9 mouse cellular contexts compared by ENCODE assay signal in the genomic region with DNA sequence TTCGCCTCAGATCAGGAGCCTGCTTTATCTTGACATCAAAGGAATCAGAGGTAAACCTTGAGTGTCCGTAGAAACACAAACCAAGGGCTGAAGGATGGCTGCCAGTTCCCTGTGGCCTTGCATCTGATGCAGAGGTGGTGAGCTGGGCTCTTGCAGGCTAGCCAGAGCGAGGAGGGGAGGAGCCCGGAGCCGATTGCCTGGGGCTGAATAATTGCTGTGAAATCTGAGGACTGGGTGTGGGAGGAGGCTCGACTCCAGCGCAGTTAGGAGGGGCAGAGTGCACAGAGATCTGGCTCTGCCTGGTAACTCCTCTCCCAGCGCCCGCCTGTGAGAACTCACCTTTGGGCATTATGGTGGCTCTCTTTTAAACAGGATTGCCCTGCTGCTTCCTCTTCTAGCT. TPM values are rescaled to one million over a fixed set of nuclear protein-coding genes. Genes with fewer than 3 reads are reported as not detected.
DNase-seq lines count a peak whose midpoint lies in the region; ATAC-seq and TF ChIP-seq lines count a peak whose summit lies in the region.
"Had no signal": no experiment of that assay in that cellular context is flagged by ENCODE, and none has a peak within 500 bp of the region (broad histone marks: within the 10 kb centered on the region; RNA-seq: fewer than 3 reads in every experiment).

No protein-coding gene starts in this region.

- H3K9me3 ChIP-seq in forebrain, embryonic 14.5 days (replicated peaks; ENCODE audit: control insufficient read depth, low read length): no peaks in the 10 kb centered on the region

- no peaks in the 10 kb centered on the region for H3K27me3 ChIP-seq in thymus, adult 2 months (ENCODE audit: control insufficient read depth, insufficient read depth, low read length)
- H3K27me3 ChIP-seq in forebrain, embryonic 14.5 days (replicated peaks; ENCODE audit: control insufficient read depth, insufficient read depth, low read length): no peaks in the 10 kb centered on the region
- H3K27me3 ChIP-seq: Patski had no signal

- H3K4me2 ChIP-seq in forebrain, embryonic 14.5 days (ENCODE audit: low read length): no peak overlapping the region

- H3K27ac ChIP-seq in thymus, adult 2 months (ENCODE audit: control insufficient read depth, insufficient read depth, low read length): peak overlapping the region; percentile 97
- no peak overlapping the region for H3K27ac ChIP-seq in forebrain, embryonic 14.5 days (ENCODE audit: low read depth, low read length)

- DNase-seq in thymus, adult 2 months: no peak
- no peak for DNase-seq in thymus, postnatal 36 days
- DNase-seq in forebrain, embryonic 14.5 days (ENCODE audit: low spot score): peak; percentile 57
- DNase-seq in kidney, adult 18-20 months: peak; percentile 24
- DNase-seq in lung, postnatal 36 days: peak; percentile 60
- DNase-seq in urinary bladder, postnatal 36 days (ENCODE audit: low spot score in 2 of 2): peak; percentile 49 to 55
- DNase-seq in thymus, postnatal 14 days: no peak
- no peak for DNase-seq in thymus, postnatal 25 days

- TF ChIP-seq CTCF in thymus, adult 2 months (IDR thresholded peaks at IDR 0.05; ENCODE audit: borderline replicate concordance, control insufficient read depth, extremely low read depth, insufficient read depth, low read length, poor library complexity): no peak

- peaks cover 15% of the 10 kb centered on the region for H3K36me3 ChIP-seq in thymus, adult 2 months (ENCODE audit: control insufficient read depth, insufficient read depth, low read length)
- H3K36me3 ChIP-seq in forebrain, embryonic 14.5 days (ENCODE audit: control insufficient read depth, insufficient read depth, low read length): no peaks in the 10 kb centered on the region

- TF ChIP-seq POLR2A in thymus, adult 2 months (IDR thresholded peaks at IDR 0.05; ENCODE audit: control insufficient read depth, extremely low read depth, insufficient read depth, low read length, poor library complexity): no peak

- peaks cover 53% of the 10 kb centered on the region for H3K4me1 ChIP-seq in thymus, adult 2 months (replicated peaks; ENCODE audit: control insufficient read depth, insufficient read depth, low read length)
- peaks cover 10% of the 10 kb centered on the region for H3K4me1 ChIP-seq in forebrain, embryonic 14.5 days (ENCODE audit: control insufficient read depth, insufficient read depth, low read length)

- 0 out of 2 replicates have a peak overlapping the region, but pooled peaks have one; percentile 8 for H3K9ac ChIP-seq in forebrain, embryonic 14.5 days (ENCODE audit: low read length)

- no peak overlapping the region for H3K4me3 ChIP-seq in thymus, adult 2 months (ENCODE audit: control insufficient read depth, insufficient read depth, low read length)
- no peak overlapping the region for H3K4me3 ChIP-seq in forebrain, embryonic 14.5 days (ENCODE audit: low read depth, low read length)

- peak; percentile 54 for ATAC-seq in forebrain, embryonic 14.5 days
- ATAC-seq: Patski had no signal

- WGBS in thymus, adult 2 months: 55% methylated on average over 9 of the region's 9 CpGs
- whole genome bisulfite sequencing in forebrain, embryonic 14.5 days: 7% methylated on average over 9 of the region's 9 CpGs

RNA-seq across cellular contexts. Expression of a gene that starts 15.6 kb away (rescaled TPM):
- polyA plus RNA-seq in thymus, adult 2 months (2012; rRNA removed): 409 and 412 TPM in 2 replicates
- polyA plus RNA-seq in forebrain, embryonic 14.5 days (2014; fragmentation: Nextera tagmentation; extraction: Ambion mirVana): 109 and 118 TPM in 2 replicates

Comparison
In these comparisons a context has a peak if more than half of its experiments do, and no peak if none do; other contexts are left out.
1. DNase-seq: peak in forebrain, embryonic 14.5 days (single experiment), kidney, adult 18-20 months (single experiment), lung, postnatal 36 days (single experiment) and urinary bladder, postnatal 36 days (2 of 2); none in thymus, adult 2 months (single experiment), thymus, postnatal 36 days (0 of 2), thymus, postnatal 14 days (single experiment) and thymus, postnatal 25 days (single experiment).